Mouse (Mus musculus): ENCODE results near the gene Krtap8-1. TPM values are rescaled to one million over a fixed set of nuclear protein-coding genes. Genes with fewer than 3 reads are reported as not detected.

Krtap8-1 gene
- not detected in 2 replicates for polyA plus RNA-seq (2012; rRNA removed)

GRCm38 (mm10) chr16:89487852-89488251 lies at the start of gene Krtap8-1:
Krtap8-1 (minus strand) TSS chr16:89487952.
- 85% methylated on average over 7 of the region's 7 CpGs for WGBS
- no peak for DNase-seq
- Histone ChIP-seq H3K4me1 (ENCODE audit: control insufficient read depth, insufficient read depth, low read length) (no peaks in the 10 kb centered on the region), H3K4me3 (replicated peaks; ENCODE audit: extremely low read depth, low read depth, low read length) (no peak within 1 kb of the TSS)
- no peak for TF ChIP-seq POLR2A (IDR thresholded peaks at IDR 0.05; ENCODE audit: borderline replicate concordance, extremely low read depth, low read depth, low read length)
- no peak for TF ChIP-seq CTCF (IDR thresholded peaks at IDR 0.05; ENCODE audit: insufficient read depth, low read length)

- TF ChIP-seq CTCF (IDR thresholded peaks at IDR 0.05; ENCODE audit: insufficient read depth, low read length) (no peak), POLR2A (IDR thresholded peaks at IDR 0.05; ENCODE audit: borderline replicate concordance, extremely low read depth, low read depth, low read length) (no peak)
Measured at GRCm38 (mm10) chr16:89537349-89537748, 49.6 kb upstream of the Krtap8-1 start.

GRCm38 (mm10) chr16:89530547-89530946 lies 42.8 kb upstream of the Krtap8-1 start:
- Histone ChIP-seq H3K4me1 (ENCODE audit: control insufficient read depth, insufficient read depth, low read length) (no peaks in the 10 kb centered on the region), H3K4me3 (replicated peaks; ENCODE audit: extremely low read depth, low read depth, low read length) (no peak overlapping the region)
- 42% methylated on average over 7 of the region's 7 CpGs for WGBS
- DNase-seq, result no peak
- TF ChIP-seq CTCF (IDR thresholded peaks at IDR 0.05; ENCODE audit: insufficient read depth, low read length) (no peak), POLR2A (IDR thresholded peaks at IDR 0.05; ENCODE audit: borderline replicate concordance, extremely low read depth, low read depth, low read length) (no peak)

More at GRCm38 (mm10) chr16:89537349-89537748, 49.6 kb upstream of the Krtap8-1 start:
- no peak for DNase-seq
- H3K4me1 ChIP-seq (ENCODE audit: control insufficient read depth, insufficient read depth, low read length), result no peaks in the 10 kb centered on the region
- no peak overlapping the region for H3K4me3 ChIP-seq (replicated peaks; ENCODE audit: extremely low read depth, low read depth, low read length)
- 93% methylated on average over 6 of the region's 6 CpGs for WGBS

GRCm38 (mm10) chr16:89529846-89530245 lies 42.1 kb upstream of the Krtap8-1 start:
- no peak for DNase-seq
- Histone ChIP-seq H3K4me1 (ENCODE audit: control insufficient read depth, insufficient read depth, low read length) (no peaks in the 10 kb centered on the region), H3K4me3 (replicated peaks; ENCODE audit: extremely low read depth, low read depth, low read length) (no peak overlapping the region)
- no peak for TF ChIP-seq CTCF (IDR thresholded peaks at IDR 0.05; ENCODE audit: insufficient read depth, low read length)
- no peak for TF ChIP-seq POLR2A (IDR thresholded peaks at IDR 0.05; ENCODE audit: borderline replicate concordance, extremely low read depth, low read depth, low read length)
- WGBS, result 56% methylated on average over 7 of the region's 7 CpGs

- DNase-seq, result no peak
- 73% methylated on average over 3 of the region's 3 CpGs for WGBS
- no peak for TF ChIP-seq CTCF (IDR thresholded peaks at IDR 0.05; ENCODE audit: insufficient read depth, low read length)
- no peak for TF ChIP-seq POLR2A (IDR thresholded peaks at IDR 0.05; ENCODE audit: borderline replicate concordance, extremely low read depth, low read depth, low read length)
- H3K4me1 ChIP-seq (ENCODE audit: control insufficient read depth, insufficient read depth, low read length), result no peaks in the 10 kb centered on the region
- H3K4me3 ChIP-seq (replicated peaks; ENCODE audit: extremely low read depth, low read depth, low read length), result no peak overlapping the region
Measured at GRCm38 (mm10) chr16:89528380-89528779, 40.6 kb upstream of the Krtap8-1 start.

GRCm38 (mm10) chr16:89520996-89521395 lies 33.2 kb upstream of the Krtap8-1 start:
- Histone ChIP-seq H3K4me1 (ENCODE audit: control insufficient read depth, insufficient read depth, low read length) (no peaks in the 10 kb centered on the region), H3K4me3 (replicated peaks; ENCODE audit: extremely low read depth, low read depth, low read length) (no peak overlapping the region)
- TF ChIP-seq CTCF (IDR thresholded peaks at IDR 0.05; ENCODE audit: insufficient read depth, low read length) (no peak), POLR2A (IDR thresholded peaks at IDR 0.05; ENCODE audit: borderline replicate concordance, extremely low read depth, low read depth, low read length) (no peak)
- peak; percentile 3 for DNase-seq
- 73% methylated on average over 4 of the region's 4 CpGs for WGBS

- TF ChIP-seq CTCF (IDR thresholded peaks at IDR 0.05; ENCODE audit: insufficient read depth, low read length) (no peak), POLR2A (IDR thresholded peaks at IDR 0.05; ENCODE audit: borderline replicate concordance, extremely low read depth, low read depth, low read length) (no peak)
- WGBS, result 91% methylated on average over 2 of the region's 2 CpGs
- DNase-seq, result no peak
Measured at GRCm38 (mm10) chr16:89520555-89520954, 32.8 kb upstream of the Krtap8-1 start.

GRCm38 (mm10) chr16:89520091-89520490 lies 32.3 kb upstream of the Krtap8-1 start:
- WGBS, result 86% methylated on average over 6 of the region's 6 CpGs
- DNase-seq, result no peak
- no peaks in the 10 kb centered on the region for H3K4me1 ChIP-seq (ENCODE audit: control insufficient read depth, insufficient read depth, low read length)
- TF ChIP-seq CTCF (IDR thresholded peaks at IDR 0.05; ENCODE audit: insufficient read depth, low read length) (no peak), POLR2A (IDR thresholded peaks at IDR 0.05; ENCODE audit: borderline replicate concordance, extremely low read depth, low read depth, low read length) (no peak)
- H3K4me3 ChIP-seq (replicated peaks; ENCODE audit: extremely low read depth, low read depth, low read length), result no peak overlapping the region

More at GRCm38 (mm10) chr16:89520555-89520954, 32.8 kb upstream of the Krtap8-1 start:
- H3K4me1 ChIP-seq (ENCODE audit: control insufficient read depth, insufficient read depth, low read length), result no peaks in the 10 kb centered on the region
- no peak overlapping the region for H3K4me3 ChIP-seq (replicated peaks; ENCODE audit: extremely low read depth, low read depth, low read length)

- TF ChIP-seq CTCF (IDR thresholded peaks at IDR 0.05; ENCODE audit: insufficient read depth, low read length), result peak; percentile 62
- TF ChIP-seq POLR2A (IDR thresholded peaks at IDR 0.05; ENCODE audit: borderline replicate concordance, extremely low read depth, low read depth, low read length), result no peak
- 50% methylated on average over 9 of the region's 9 CpGs for WGBS
- H3K4me1 ChIP-seq (ENCODE audit: control insufficient read depth, insufficient read depth, low read length), result no peaks in the 10 kb centered on the region
- DNase-seq, result peak; percentile 10
- H3K4me3 ChIP-seq (replicated peaks; ENCODE audit: extremely low read depth, low read depth, low read length), result no peak overlapping the region
Measured at GRCm38 (mm10) chr16:89517635-89518034, 29.9 kb upstream of the Krtap8-1 start.

GRCm38 (mm10) chr16:89513431-89513830 lies 25.7 kb upstream of the Krtap8-1 start:
- Histone ChIP-seq H3K4me1 (ENCODE audit: control insufficient read depth, insufficient read depth, low read length) (no peaks in the 10 kb centered on the region), H3K4me3 (replicated peaks; ENCODE audit: extremely low read depth, low read depth, low read length) (no peak overlapping the region)
- TF ChIP-seq CTCF (IDR thresholded peaks at IDR 0.05; ENCODE audit: insufficient read depth, low read length) (no peak), POLR2A (IDR thresholded peaks at IDR 0.05; ENCODE audit: borderline replicate concordance, extremely low read depth, low read depth, low read length) (no peak)
- WGBS, result 61% methylated on average over 7 of the region's 7 CpGs
- DNase-seq, result no peak

Data from lung, adult 2 months (tissue).